Mouse (Mus musculus) limb, embryonic 11.5 days (tissue): ENCODE data around the gene Mettl24. TPM values are rescaled to one million over a fixed set of nuclear protein-coding genes. Genes with fewer than 3 reads are reported as not detected.
A peak's percentile ranks its signal among the peaks of the same experiment; 100 is the strongest.
"Not testable (repeated sequence)": the region's sequence is repeated elsewhere in the genome, so short reads cannot be mapped to it uniquely, and the experiment has no call there.

ENCODE experiments used
- ATAC-seq: fragments of 200-750 bp; cut with Nextera tagmentation; 2 replicates; pipeline ENCODE4 v1.8.0; 2017; ENCODE audit warnings: low read depth; ENCODE audit not compliant: insufficient number of reproducible peaks, low FRiP score, low TSS enrichment
- DNase-seq: peaks from one replicate; pipeline ENCODE4 v3.0.0-alpha.2; 2015; ENCODE audit warnings: low spot score
- H3K27ac ChIP-seq: fragments of 300-500 bp; sonication (generic); replicated peaks from 2 replicates; pipeline ENCODE4 v1.5.1; 2014; ENCODE audit warnings: low read depth, mild to moderate bottlenecking, low read length
- H3K27me3 ChIP-seq: fragments of 300-500 bp; sonication (generic); 2 replicates; pipeline ENCODE4 v1.6.1; 2014; ENCODE audit warnings: mild to moderate bottlenecking, low read length, mixed read lengths; ENCODE audit not compliant: control insufficient read depth, insufficient read depth
- H3K36me3 ChIP-seq: fragments of 300-500 bp; sonication (generic); 2 replicates; pipeline ENCODE4 v1.6.1; 2014; ENCODE audit warnings: mild to moderate bottlenecking, low read length, moderate library complexity, mixed read lengths; ENCODE audit not compliant: control insufficient read depth, insufficient read depth
- H3K4me1 ChIP-seq: fragments of 300-500 bp; sonication (generic); 2 replicates; pipeline ENCODE4 v1.6.1; 2014; ENCODE audit warnings: low read length, mixed read lengths; ENCODE audit not compliant: control insufficient read depth, insufficient read depth
- H3K4me2 ChIP-seq: fragments of 300-500 bp; sonication (generic); 2 replicates; pipeline ENCODE4 v1.6.1; 2014; ENCODE audit warnings: low read depth, mild to moderate bottlenecking, moderate library complexity; ENCODE audit not compliant: severe bottlenecking
- H3K4me3 ChIP-seq: fragments of 300-500 bp; sonication (generic); 2 replicates; pipeline ENCODE4 v1.5.1; 2014; ENCODE audit warnings: low read depth, low read length
- H3K9ac ChIP-seq: fragments of 300-500 bp; sonication (generic); 2 replicates; pipeline ENCODE4 v1.6.1; 2014; ENCODE audit warnings: mild to moderate bottlenecking, low read length
- H3K9me3 ChIP-seq: fragments of 300-500 bp; sonication (generic); 2 replicates; pipeline ENCODE4 v1.6.1; 2016; ENCODE audit warnings: low read length; ENCODE audit not compliant: control insufficient read depth
- WGBS: fragments of 180-500 bp; shearing (Covaris S2); extraction: QIAGEN DNeasy Blood & Tissue Kit; methylation state at CpG from one replicate; pipeline ENCODE4 v1.1.7; 2014; 5-methylcytosine and 5-hydroxymethylcytosine counted together
- polyA plus RNA-seq: library from polyadenylated mRNA; unstranded; fragments of >200 nt; fragmentation: Nextera tagmentation; extraction: Ambion mirVana; gene quantifications from 2 replicates; pipeline ENCODE4 v1.2.1, GENCODE M21; 2014

Mettl24 gene
- polyA plus RNA-seq, 1 experiment from 2014 or later = 1.2 TPM

GRCm38 (mm10) chr10:40777171-40777570, 94.1 kb downstream of the Mettl24 start:
- DNase-seq (peak; percentile 55), ATAC-seq (no peak)
- Histone ChIP-seq H3K4me2 (no peak overlapping the region), H3K9ac (no peak overlapping the region), H3K9me3 (no peaks in the 10 kb centered on the region), H3K36me3 (no peaks in the 10 kb centered on the region), H3K4me3 (no peak overlapping the region), H3K27me3 (no peaks in the 10 kb centered on the region), H3K4me1 (peaks cover 7% of the 10 kb centered on the region), H3K27ac (no peak overlapping the region)
- WGBS = 4% methylated on average over 2 of the region's 2 CpGs

DNA sequence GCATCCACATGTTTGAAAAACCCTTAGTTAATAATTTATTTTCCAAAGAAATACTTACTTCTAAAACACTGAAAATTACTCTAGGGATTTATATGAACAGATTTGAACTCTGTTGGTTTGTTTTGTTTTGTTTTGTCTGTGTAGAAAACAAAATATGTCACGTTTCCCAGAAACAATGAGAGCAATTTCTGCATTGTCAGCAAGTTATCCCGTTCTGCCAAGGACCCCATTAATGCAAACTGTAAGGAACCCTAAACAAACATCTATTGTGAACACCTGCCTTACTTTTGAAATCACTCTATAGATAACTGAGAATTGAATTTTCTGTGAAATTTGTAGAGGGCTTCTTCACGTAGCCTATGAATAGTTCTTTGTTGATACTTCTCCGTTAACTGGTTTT, 95.4 kb downstream of the Mettl24 start:
- Histone ChIP-seq H3K4me2 (no peak overlapping the region), H3K4me3 (no peak overlapping the region), H3K27me3 (no peaks in the 10 kb centered on the region), H3K9me3 (no peaks in the 10 kb centered on the region), H3K36me3 (no peaks in the 10 kb centered on the region), H3K9ac (no peak overlapping the region), H3K27ac (no peak overlapping the region), H3K4me1 (peaks cover 7% of the 10 kb centered on the region)
- ATAC-seq (no peak), DNase-seq (no peak)
- WGBS = 90% methylated on average over 4 of the region's 4 CpGs

DNA sequence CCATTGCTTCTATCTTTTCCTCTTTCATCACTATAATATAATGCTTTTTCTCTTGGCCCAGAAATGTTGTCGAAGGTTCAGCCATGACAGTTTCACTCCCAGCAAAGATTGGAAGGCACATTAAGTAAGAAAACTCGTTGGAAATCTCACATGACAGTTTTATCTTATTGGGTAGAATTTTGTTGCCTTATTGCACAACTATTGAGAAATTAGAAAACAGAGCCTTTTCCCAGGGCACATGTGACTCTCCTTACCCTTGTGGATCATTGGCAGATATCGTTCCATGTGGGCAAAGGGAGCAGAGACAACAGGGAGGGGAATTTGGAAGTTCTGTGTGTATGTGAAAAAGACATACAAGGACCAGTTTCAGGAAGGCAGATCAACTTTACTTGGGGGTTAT, 107.3 kb downstream of the Mettl24 start:
- Histone ChIP-seq H3K4me3 (no peak overlapping the region), H3K27me3 (no peaks in the 10 kb centered on the region), H3K9ac (no peak overlapping the region), H3K4me2 (no peak overlapping the region), H3K9me3 (no peaks in the 10 kb centered on the region), H3K36me3 (no peaks in the 10 kb centered on the region), H3K27ac (no peak overlapping the region), H3K4me1 (no peaks in the 10 kb centered on the region)
- ATAC-seq = no peak
- 85% methylated on average over 3 of the region's 3 CpGs for WGBS
- no peak for DNase-seq

DNA sequence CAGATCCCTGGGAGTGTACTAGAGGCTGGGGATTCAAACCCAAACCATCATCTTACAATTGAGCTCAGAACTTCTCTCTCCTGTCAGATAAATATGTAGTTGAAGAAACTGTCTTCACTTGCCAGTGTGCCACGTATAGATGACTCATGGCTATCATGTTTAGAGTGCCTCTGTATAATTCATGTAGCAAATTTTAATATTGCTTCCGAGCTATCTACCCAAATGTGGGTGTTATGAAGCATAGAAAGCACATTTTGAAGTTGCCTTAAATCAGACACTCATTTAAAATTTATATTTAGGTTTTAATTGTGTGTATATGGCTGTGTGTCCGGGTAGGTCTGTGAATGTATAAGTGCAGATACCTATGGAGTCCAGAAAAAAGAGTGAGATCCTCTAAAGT, 109.0 kb downstream of the Mettl24 start:
- ATAC-seq (no peak), DNase-seq (no peak)
- 83% methylated on average over 3 of the region's 3 CpGs for WGBS
- Histone ChIP-seq H3K4me3 (no peak overlapping the region), H3K27ac (no peak overlapping the region), H3K4me2 (no peak overlapping the region), H3K27me3 (no peaks in the 10 kb centered on the region), H3K36me3 (no peaks in the 10 kb centered on the region), H3K9ac (no peak overlapping the region), H3K4me1 (no peaks in the 10 kb centered on the region), H3K9me3 (no peaks in the 10 kb centered on the region)

GRCm38 (mm10) chr10:40805221-40805620, 122.1 kb downstream of the Mettl24 start:
- Histone ChIP-seq H3K4me1 (no peaks in the 10 kb centered on the region), H3K27ac (no peak overlapping the region), H3K9me3 (no peaks in the 10 kb centered on the region), H3K27me3 (no peaks in the 10 kb centered on the region), H3K4me2 (no peak overlapping the region), H3K36me3 (no peaks in the 10 kb centered on the region), H3K9ac (no peak overlapping the region), H3K4me3 (no peak overlapping the region)
- DNase-seq = no peak
- WGBS = 89% methylated on average over 1 of the region's 1 CpGs
- no peak for ATAC-seq

DNA sequence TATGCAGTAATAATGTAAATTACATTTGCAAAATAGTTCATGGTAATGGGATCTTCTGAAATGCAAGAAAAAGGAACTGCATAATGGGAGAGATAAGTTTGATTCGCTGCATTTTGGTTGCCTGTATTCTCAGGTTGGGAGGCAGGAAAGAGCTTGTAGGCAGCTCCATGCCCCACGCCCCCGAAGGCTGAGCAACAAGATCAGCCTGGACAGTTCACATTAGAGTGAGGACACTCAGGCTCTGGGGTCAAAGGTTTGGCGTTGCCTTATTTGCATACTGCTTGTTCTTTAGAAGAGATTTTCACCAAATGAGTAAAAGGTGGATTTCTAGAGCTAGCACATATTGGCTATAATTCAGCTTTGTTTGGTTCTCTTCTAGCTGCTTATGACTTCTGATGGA, 123.1 kb downstream of the Mettl24 start:
- no peak overlapping the region for H3K9ac ChIP-seq
- H3K4me3 ChIP-seq = no peak overlapping the region
- H3K27me3 ChIP-seq = no peaks in the 10 kb centered on the region
- H3K27ac ChIP-seq = no peak overlapping the region
- DNase-seq (no peak), ATAC-seq (no peak)
- H3K9me3 ChIP-seq = no peaks in the 10 kb centered on the region
- no peak overlapping the region for H3K4me2 ChIP-seq
- WGBS = 91% methylated on average over 4 of the region's 4 CpGs
- H3K4me1 ChIP-seq = no peaks in the 10 kb centered on the region
- H3K36me3 ChIP-seq = no peaks in the 10 kb centered on the region

DNA sequence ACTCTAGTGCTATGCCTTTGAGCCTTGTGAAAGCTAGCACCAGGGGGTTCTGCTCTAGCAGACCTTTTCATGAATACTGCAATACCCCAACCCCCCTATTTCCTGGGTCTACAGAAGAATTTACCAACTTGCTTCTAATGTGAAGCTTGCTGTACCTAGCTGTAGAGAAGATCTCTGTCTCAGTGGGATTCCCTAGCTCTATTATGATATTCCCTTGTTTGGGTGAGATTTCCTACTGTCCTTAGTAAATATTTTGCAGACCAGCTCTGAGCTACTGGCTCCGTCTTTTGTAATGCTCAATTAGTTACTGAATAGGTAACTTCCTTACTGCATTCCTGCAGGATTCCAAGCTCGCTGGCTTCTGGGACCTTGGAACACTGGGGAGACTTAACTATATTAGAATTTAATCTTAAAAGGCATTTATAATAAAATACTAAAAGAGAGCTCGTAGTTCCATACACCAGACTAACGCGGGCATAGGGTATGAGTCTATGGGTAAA, 126.4 kb downstream of the Mettl24 start:
- 45% methylated on average over 5 of the region's 5 CpGs for WGBS
- H3K27me3 ChIP-seq, DNase-seq, H3K4me2 ChIP-seq, H3K9me3 ChIP-seq, H3K36me3 ChIP-seq, H3K4me3 ChIP-seq, H3K27ac ChIP-seq, H3K9ac ChIP-seq, H3K4me1 ChIP-seq, ATAC-seq: not testable (repeated sequence)

- H3K9me3 ChIP-seq = no peaks in the 10 kb centered on the region
- no peaks in the 10 kb centered on the region for H3K4me1 ChIP-seq
- WGBS = 69% methylated on average over 4 of the region's 4 CpGs
- DNase-seq (no peak), ATAC-seq (no peak)
- H3K27ac ChIP-seq = no peak overlapping the region
- no peak overlapping the region for H3K4me3 ChIP-seq
- H3K36me3 ChIP-seq = no peaks in the 10 kb centered on the region
- H3K9ac ChIP-seq = no peak overlapping the region
- no peak overlapping the region for H3K4me2 ChIP-seq
- H3K27me3 ChIP-seq = no peaks in the 10 kb centered on the region
Measured at GRCm38 (mm10) chr10:40813627-40814026, 130.5 kb downstream of the Mettl24 start.

GRCm38 (mm10) chr10:40816471-40816870, 133.4 kb downstream of the Mettl24 start:
- Histone ChIP-seq H3K4me2 (no peak overlapping the region), H3K9me3 (no peaks in the 10 kb centered on the region), H3K9ac (no peak overlapping the region), H3K36me3 (no peaks in the 10 kb centered on the region), H3K27ac (no peak overlapping the region), H3K4me3 (no peak overlapping the region), H3K27me3 (no peaks in the 10 kb centered on the region), H3K4me1 (no peaks in the 10 kb centered on the region)
- ATAC-seq (no peak), DNase-seq (no peak)
- 52% methylated on average over 6 of the region's 6 CpGs for WGBS
